12 mouse cellular contexts compared by ENCODE assay signal in genomic region chr4:154640443-154641295, GRCm38 (mm10). TPM values are rescaled to one million over a fixed set of nuclear protein-coding genes. Genes with fewer than 3 reads are reported as not detected.
DNase-seq lines count a peak whose midpoint lies in the region; ATAC-seq and TF ChIP-seq lines count a peak whose summit lies in the region.
"Had no signal": no experiment of that assay in that cellular context is flagged by ENCODE, and none has a peak within 500 bp of the region (broad histone marks: within the 10 kb centered on the region; RNA-seq: fewer than 3 reads in every experiment).

No protein-coding gene starts in this region.

- peaks cover 5% of the 10 kb centered on the region; the same call in 1 of the 2 replicates for H3K9me3 ChIP-seq in heart, embryonic 12.5 days (replicated peaks)
- H3K9me3 ChIP-seq in lung, embryonic 14.5 days (ENCODE audit: low read depth, low read length) = no peaks in the 10 kb centered on the region
- H3K9me3 ChIP-seq in embryonic facial prominence, embryonic 15.5 days (replicated peaks) = no peaks in the 10 kb centered on the region
- no peaks in the 10 kb centered on the region for H3K9me3 ChIP-seq in limb, embryonic 11.5 days (ENCODE audit: control insufficient read depth, low read length)

- H3K36me3 ChIP-seq in heart, embryonic 12.5 days = no peaks in the 10 kb centered on the region
- H3K36me3 ChIP-seq in lung, embryonic 14.5 days (ENCODE audit: insufficient read depth) = no peaks in the 10 kb centered on the region
- no peaks in the 10 kb centered on the region for H3K36me3 ChIP-seq in embryonic facial prominence, embryonic 15.5 days
- H3K36me3 ChIP-seq in limb, embryonic 11.5 days (ENCODE audit: control insufficient read depth, insufficient read depth, low read length) = no peaks in the 10 kb centered on the region

- TF ChIP-seq CTCF in lung, embryonic 14.5 days (IDR thresholded peaks at IDR 0.05; ENCODE audit: low read depth) = no peak
- TF ChIP-seq CTCF in lung, adult 2 months (IDR thresholded peaks at IDR 0.05; ENCODE audit: insufficient read depth, low read length) = no peak

- 0 out of 2 replicates have a peak overlapping the region, but pooled peaks have one; percentile 1 for H3K9ac ChIP-seq in heart, embryonic 12.5 days
- no peak overlapping the region for H3K9ac ChIP-seq in lung, embryonic 14.5 days
- H3K9ac ChIP-seq in embryonic facial prominence, embryonic 15.5 days = no peak overlapping the region
- peak overlapping the region; percentile 100 for H3K9ac ChIP-seq in limb, embryonic 11.5 days (ENCODE audit: low read length)

- H3K4me2 ChIP-seq in heart, embryonic 12.5 days = peak overlapping the region; percentile 80
- peak overlapping the region; percentile 4; the same call in 1 of the 2 replicates for H3K4me2 ChIP-seq in lung, embryonic 14.5 days
- peak overlapping the region; percentile 19; the same call in 1 of the 2 replicates for H3K4me2 ChIP-seq in embryonic facial prominence, embryonic 15.5 days (replicated peaks)
- peak overlapping the region; percentile 97 for H3K4me2 ChIP-seq in limb, embryonic 11.5 days (ENCODE audit: low read depth, severe bottlenecking)

- H3K27ac ChIP-seq in heart, embryonic 12.5 days (ENCODE audit: poor library complexity, severe bottlenecking) = no peak overlapping the region
- H3K27ac ChIP-seq in lung, embryonic 14.5 days (ENCODE audit: low read depth) = no peak overlapping the region
- H3K27ac ChIP-seq in embryonic facial prominence, embryonic 15.5 days (replicated peaks) = no peak overlapping the region
- peak overlapping the region; percentile 99 for H3K27ac ChIP-seq in limb, embryonic 11.5 days (replicated peaks; ENCODE audit: low read depth, low read length)

- H3K4me1 ChIP-seq in heart, embryonic 12.5 days (replicated peaks) = peaks cover 52% of the 10 kb centered on the region
- H3K4me1 ChIP-seq in lung, embryonic 14.5 days (ENCODE audit: insufficient read depth) = no peaks in the 10 kb centered on the region
- H3K4me1 ChIP-seq in lung, adult 2 months (ENCODE audit: control insufficient read depth, insufficient read depth, low read length) = 0 out of 2 replicates have a peak, but pooled peaks cover 2% of the 10 kb centered on the region
- peaks cover 31% of the 10 kb centered on the region for H3K4me1 ChIP-seq in embryonic facial prominence, embryonic 15.5 days
- H3K4me1 ChIP-seq in limb, embryonic 11.5 days (ENCODE audit: control insufficient read depth, insufficient read depth, low read length) = peaks cover 53% of the 10 kb centered on the region

- peaks cover 68% of the 10 kb centered on the region for H3K27me3 ChIP-seq in heart, embryonic 12.5 days (replicated peaks)
- peaks cover 79% of the 10 kb centered on the region for H3K27me3 ChIP-seq in lung, embryonic 14.5 days (ENCODE audit: insufficient read depth, low read length)
- H3K27me3 ChIP-seq in embryonic facial prominence, embryonic 15.5 days = peaks cover 89% of the 10 kb centered on the region
- H3K27me3 ChIP-seq in limb, embryonic 11.5 days (ENCODE audit: control insufficient read depth, insufficient read depth, low read length) = peaks cover 3% of the 10 kb centered on the region; the same call in 1 of the 2 replicates

- TF ChIP-seq POLR2A in lung, adult 2 months (IDR thresholded peaks at IDR 0.05; ENCODE audit: borderline replicate concordance, extremely low read depth, low read depth, low read length) = no peak

- 11% methylated on average over 20 of the region's 20 CpGs for WGBS in heart, embryonic 12.5 days
- 7% methylated on average over 20 of the region's 20 CpGs for WGBS in lung, embryonic 14.5 days
- 26% methylated on average over 20 of the region's 20 CpGs for WGBS in lung, adult 2 months
- WGBS in embryonic facial prominence, embryonic 15.5 days = 11% methylated on average over 20 of the region's 20 CpGs
- WGBS in limb, embryonic 11.5 days = 2% methylated on average over 20 of the region's 20 CpGs

- no peak for DNase-seq in heart, adult 8-10 months (ENCODE audit: low spot score)
- peak; percentile 32 for DNase-seq in lung, embryonic 14.5 days
- DNase-seq in lung, adult 2 months = no peak
- DNase-seq in limb, embryonic 11.5 days (ENCODE audit: low spot score) = peak; percentile 43
- no peak for DNase-seq in right cerebral cortex, postnatal 14 days
- DNase-seq in urinary bladder, postnatal 10 days (ENCODE audit: low spot score) = no peak
- DNase-seq: adrenal gland, postnatal 14 days had no signal

- no peak for ATAC-seq in heart, embryonic 12.5 days (ENCODE audit: insufficient number of reproducible peaks, low FRiP score)
- no peak for ATAC-seq in lung, embryonic 14.5 days (ENCODE audit: insufficient read depth)
- ATAC-seq in embryonic facial prominence, embryonic 15.5 days (ENCODE audit: insufficient number of reproducible peaks, low FRiP score, low TSS enrichment, low read depth) = no peak
- ATAC-seq in limb, embryonic 11.5 days (ENCODE audit: insufficient number of reproducible peaks, low FRiP score, low TSS enrichment, low read depth) = no peak

- no peak overlapping the region for H3K4me3 ChIP-seq in heart, embryonic 12.5 days
- H3K4me3 ChIP-seq in lung, embryonic 14.5 days (ENCODE audit: low read depth, low read length) = no peak overlapping the region
- H3K4me3 ChIP-seq in lung, adult 2 months (replicated peaks; ENCODE audit: extremely low read depth, low read depth, low read length) = no peak overlapping the region
- no peak overlapping the region for H3K4me3 ChIP-seq in embryonic facial prominence, embryonic 15.5 days (replicated peaks)
- peak overlapping the region; percentile 98 for H3K4me3 ChIP-seq in limb, embryonic 11.5 days (ENCODE audit: low read depth, low read length)

RNA-seq across cellular contexts. Expression of gene Prdm16, which starts 4.0 kb away (rescaled TPM):
- polyA plus RNA-seq in heart, embryonic 12.5 days (2016; fragmentation: Nextera tagmentation; extraction: Ambion mirVana) = 21.8 and 23.0 TPM in 2 replicates
- 10 to 100 TPM; 12.6 to 15.7 (median 14.3) TPM for total RNA-seq in heart, adult 8-10 months (2022)
- 19.4 and 21.4 TPM in 2 replicates for polyA plus RNA-seq in lung, embryonic 14.5 days (2014; fragmentation: Nextera tagmentation; extraction: Ambion mirVana)
- 17.7 and 18.3 TPM in 2 replicates for polyA plus RNA-seq in lung, adult 2 months (2012; rRNA removed)
- polyA plus RNA-seq in embryonic facial prominence, embryonic 15.5 days (2015; fragmentation: Nextera tagmentation; extraction: Ambion mirVana) = 10.9 and 12.5 TPM in 2 replicates
- polyA plus RNA-seq in limb, embryonic 11.5 days (2014; fragmentation: Nextera tagmentation; extraction: Ambion mirVana) = 78.2 and 87.1 TPM in 2 replicates
- polyA plus RNA-seq: C2C12 had no signal

RNA-seq across cellular contexts. Expression of gene Actrt2, which starts 27.0 kb away (rescaled TPM):
- not detected in 2 replicates for polyA plus RNA-seq in heart, embryonic 12.5 days (2016; fragmentation: Nextera tagmentation; extraction: Ambion mirVana)
- not detected for total RNA-seq in heart, adult 8-10 months (2022)
- polyA plus RNA-seq in lung, embryonic 14.5 days (2014; fragmentation: Nextera tagmentation; extraction: Ambion mirVana) = not detected in 2 replicates
- polyA plus RNA-seq in lung, adult 2 months (2012; rRNA removed) = not detected in 2 replicates
- not detected in 2 replicates for polyA plus RNA-seq in embryonic facial prominence, embryonic 15.5 days (2015; fragmentation: Nextera tagmentation; extraction: Ambion mirVana)
- not detected in 2 replicates for polyA plus RNA-seq in limb, embryonic 11.5 days (2014; fragmentation: Nextera tagmentation; extraction: Ambion mirVana)
- total RNA-seq: adrenal gland, postnatal 14 days; left cerebral cortex, postnatal 36 days had no signal
- polyA plus RNA-seq: C2C12; neural tube, embryonic 14.5 days had no signal

Comparison
In these comparisons a context has a peak if more than half of its experiments do, and no peak if none do; other contexts are left out.
1. DNase-seq: peak in lung, embryonic 14.5 days (single experiment) and limb, embryonic 11.5 days (single experiment); none in heart, adult 8-10 months (single experiment), lung, adult 2 months (single experiment), right cerebral cortex, postnatal 14 days (single experiment) and urinary bladder, postnatal 10 days (single experiment).
2. H3K4me2 ChIP-seq: peak in every context shown above with its lines; median percentile 97 in limb, embryonic 11.5 days; 80 in heart, embryonic 12.5 days; 19 in embryonic facial prominence, embryonic 15.5 days; 4 in lung, embryonic 14.5 days.
3. H3K9ac ChIP-seq: peak in heart, embryonic 12.5 days (single experiment) and limb, embryonic 11.5 days (single experiment); none in lung, embryonic 14.5 days (single experiment) and embryonic facial prominence, embryonic 15.5 days (single experiment).